In genomic region chr4:26441533-26441932, GRCm38 (mm10) we compare ENCODE assay signal across 21 mouse cellular contexts.
DNase-seq lines count a peak whose midpoint lies in the region; TF ChIP-seq lines count a peak whose summit lies in the region.
"Had no signal": no experiment of that assay in that cellular context is flagged by ENCODE, and none has a peak within 500 bp of the region (broad histone marks: within the 10 kb centered on the region; RNA-seq: fewer than 3 reads in every experiment).

No protein-coding gene starts in this region.

- H3K36me3 ChIP-seq in liver, adult 2 months (ENCODE audit: control insufficient read depth, insufficient read depth, low read length): no peaks in the 10 kb centered on the region
- H3K36me3 ChIP-seq in MEL (ENCODE audit: control insufficient read depth in 1 of 2, insufficient read depth in 2 of 2, low read length in 2 of 2): no peaks in the 10 kb centered on the region
- H3K36me3 ChIP-seq: G1E; hindbrain, embryonic 13.5 days; limb, embryonic 10.5 days; liver, embryonic 13.5 days; lung, embryonic 15.5 days; midbrain, embryonic 10.5 days had no signal

- no peak for TF ChIP-seq EP300 in MEL (IDR thresholded peaks at IDR 0.05; ENCODE audit: low read depth in 1 of 2, low read length in 2 of 2)

- no peak for TF ChIP-seq RAD21 in MEL (IDR thresholded peaks at IDR 0.05; ENCODE audit: low read depth, low read length)

- H3K4me1 ChIP-seq in liver, adult 2 months (ENCODE audit: control insufficient read depth, insufficient read depth, low read length): no peaks in the 10 kb centered on the region
- H3K4me1 ChIP-seq in MEL (ENCODE audit: control insufficient read depth in 1 of 2, insufficient read depth in 2 of 2, low read length in 2 of 2): no peaks in the 10 kb centered on the region
- H3K4me1 ChIP-seq: hindbrain, embryonic 13.5 days; limb, embryonic 10.5 days; liver, embryonic 13.5 days; lung, embryonic 15.5 days; midbrain, embryonic 10.5 days had no signal

- no peak for TF ChIP-seq POLR2A in liver, adult 2 months (IDR thresholded peaks at IDR 0.05; ENCODE audit: extremely low read depth, insufficient read depth, low read length)
- no peak for TF ChIP-seq POLR2A in MEL (IDR thresholded peaks at IDR 0.05; ENCODE audit: control insufficient read depth in 1 of 2, insufficient read depth in 1 of 2, low read depth in 1 of 2, low read length in 2 of 2, poor library complexity in 1 of 2)

- H3K27me3 ChIP-seq in liver, adult 2 months (ENCODE audit: control insufficient read depth, insufficient read depth, low read length): no peaks in the 10 kb centered on the region
- H3K27me3 ChIP-seq in MEL (ENCODE audit: control insufficient read depth in 1 of 2, insufficient read depth in 2 of 2, low read length in 2 of 2): no peaks in the 10 kb centered on the region
- H3K27me3 ChIP-seq: hindbrain, embryonic 13.5 days; liver, embryonic 13.5 days; lung, embryonic 15.5 days had no signal

- H3K79me2 ChIP-seq in liver, adult 2 months (ENCODE audit: control insufficient read depth, insufficient read depth, low read length): no peaks in the 10 kb centered on the region
- H3K79me2 ChIP-seq in MEL (ENCODE audit: control insufficient read depth, insufficient read depth, low read length, poor library complexity): no peaks in the 10 kb centered on the region

- no peak for TF ChIP-seq CTCF in liver, adult 2 months (IDR thresholded peaks at IDR 0.05; ENCODE audit: low read depth, low read length)
- no peak for TF ChIP-seq CTCF in MEL (IDR thresholded peaks at IDR 0.05 in 2 of 3, conservative IDR thresholded peaks at IDR 0.05 in 1 of 3; ENCODE audit: control insufficient read depth in 1 of 3, insufficient read depth in 1 of 3, low read depth in 2 of 3, low read length in 3 of 3, poor library complexity in 1 of 3, severe bottlenecking in 1 of 3)

- H3K9me3 ChIP-seq in MEL (replicated peaks; ENCODE audit: insufficient read depth, low read length): no peaks in the 10 kb centered on the region
- H3K9me3 ChIP-seq: G1E; hindbrain, embryonic 13.5 days; limb, embryonic 10.5 days; liver, embryonic 13.5 days; lung, embryonic 15.5 days; midbrain, embryonic 10.5 days had no signal

- H3K4me3 ChIP-seq in liver, adult 2 months (ENCODE audit: insufficient read depth, low read depth, low read length): no peak overlapping the region
- no peak overlapping the region for H3K4me3 ChIP-seq in MEL (ENCODE audit: control insufficient read depth in 1 of 2, insufficient read depth in 1 of 2, low read depth in 2 of 2, low read length in 2 of 2)
- H3K4me3 ChIP-seq: gastrocnemius, adult 2 months; hindbrain, embryonic 13.5 days; limb, embryonic 10.5 days; liver, embryonic 13.5 days; lung, embryonic 15.5 days; midbrain, embryonic 10.5 days had no signal

- DNase-seq in liver, adult 2 months (ENCODE audit: extremely low read depth, low read depth, low spot score): peak; percentile 39
- DNase-seq in liver (no peak), MEL (ENCODE audit: low read depth, low spot score) (no peak)
- DNase-seq in kidney, adult 9 months: peak; percentile 41
- DNase-seq in retina, postnatal 1 day: no peak
- no peak for DNase-seq in spleen, adult 12 weeks (ENCODE audit: low spot score)
- DNase-seq in cerebellum, postnatal 4 days (ENCODE audit: low spot score in 2 of 2): no peak
- DNase-seq: adrenal gland, postnatal 25 days; cerebellum, adult 18-20 months; cerebellum, postnatal 36 days; gastrocnemius, adult 2 months; heart, postnatal 10 days; liver, embryonic 13.5 days; right cerebral cortex, postnatal 4 days; thymus, postnatal 25 days had no signal

- H3K27ac ChIP-seq in liver, adult 2 months (replicated peaks; ENCODE audit: insufficient read depth, low read depth, low read length): no peak overlapping the region
- no peak overlapping the region for H3K27ac ChIP-seq in MEL (ENCODE audit: control insufficient read depth, low read depth, low read length)
- H3K27ac ChIP-seq: gastrocnemius, adult 2 months; hindbrain, embryonic 13.5 days; limb, embryonic 10.5 days; liver, embryonic 13.5 days; lung, embryonic 15.5 days; macrophage; midbrain, embryonic 10.5 days had no signal

- H3K9ac ChIP-seq in liver, adult 2 months (ENCODE audit: low read depth, low read length): no peak overlapping the region
- H3K9ac ChIP-seq in MEL (ENCODE audit: control insufficient read depth, low read depth, low read length, poor library complexity, severe bottlenecking): no peak overlapping the region
- H3K9ac ChIP-seq: hindbrain, embryonic 13.5 days; liver, embryonic 13.5 days; lung, embryonic 15.5 days had no signal

- WGBS in liver, adult 2 months: 9% methylated on average over 1 of the region's 1 CpGs

TF ChIP-seq in MEL, 35 proteins besides CTCF, POLR2A, EP300 and RAD21:
- TF ChIP-seq MAZ (IDR thresholded peaks at IDR 0.05; ENCODE audit: low read depth, low read length): no peak
- peak; percentile 24; the same call in 1 of the 2 replicates for TF ChIP-seq USF1 (IDR thresholded peaks at IDR 0.05; ENCODE audit: low read depth, low read length)
- no peak for TF ChIP-seq ELF1 (IDR thresholded peaks at IDR 0.05; ENCODE audit: low read depth, low read length)
TF ChIP-seq in MEL: peak in this region for 1.

Comparison
In these comparisons a context has a peak if more than half of its experiments do, and no peak if none do; other contexts are left out.
1. DNase-seq: peak in liver, adult 2 months (single experiment) and kidney, adult 9 months (single experiment); none in liver (single experiment), MEL (single experiment), retina, postnatal 1 day (single experiment), spleen, adult 12 weeks (single experiment) and cerebellum, postnatal 4 days (0 of 2).